Mouse (Mus musculus) gastrocnemius, postnatal 36 days (tissue): ENCODE results near the gene Nsun6. TPM values are rescaled to one million over a fixed set of nuclear protein-coding genes. Genes with fewer than 3 reads are reported as not detected.

Source experiments
- DNase-seq, 2 experiments: peaks; one replicate each; pipeline ENCODE4 v3.0.0; 2022
- intact Hi-C: fragments of 180-260 bp; cut with DNase I; formaldehyde crosslinking; loops from one replicate; pipeline ENCODE4 v1.15.1; 2025
- total RNA-seq, 2 experiments: library from RNA; stranded (reverse); gene quantifications; 2 replicates each; pipeline ENCODE4 v1.2.3; 2021

Gene Nsun6
- total RNA-seq, 2 experiments from 2014 or later, result 2.2 to 3.0 TPM

DNA sequence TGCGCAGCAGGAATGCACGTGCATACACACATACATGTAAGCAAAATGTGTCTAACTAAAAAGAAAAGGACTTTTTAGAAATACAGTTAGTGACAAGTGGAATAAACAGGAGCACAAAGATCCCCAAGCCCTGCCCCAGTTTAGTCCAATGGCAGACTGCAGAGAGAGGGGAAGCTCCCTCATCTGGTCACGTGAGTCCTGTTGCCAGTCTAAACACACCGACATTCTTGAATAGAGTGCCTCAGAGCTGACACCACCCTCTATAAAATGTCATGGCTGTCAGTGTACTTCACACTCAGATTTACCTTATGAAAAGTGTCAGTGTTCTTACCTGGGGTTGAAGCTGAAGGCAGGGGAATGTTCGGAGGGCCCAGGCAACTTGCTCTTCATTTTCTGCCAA, 57.0 kb downstream of the Nsun6 start:
- intact Hi-C loops, result no loop called here
- DNase-seq, result no peak

GRCm38 (mm10) chr2:14996036-14996435, 58.8 kb downstream of the Nsun6 start:
- no peak for DNase-seq
- intact Hi-C loops, result no loop called here

- intact Hi-C loops, result no loop called here
- no peak for DNase-seq
Measured at GRCm38 (mm10) chr2:14992531-14992930, 62.3 kb downstream of the Nsun6 start.

DNA sequence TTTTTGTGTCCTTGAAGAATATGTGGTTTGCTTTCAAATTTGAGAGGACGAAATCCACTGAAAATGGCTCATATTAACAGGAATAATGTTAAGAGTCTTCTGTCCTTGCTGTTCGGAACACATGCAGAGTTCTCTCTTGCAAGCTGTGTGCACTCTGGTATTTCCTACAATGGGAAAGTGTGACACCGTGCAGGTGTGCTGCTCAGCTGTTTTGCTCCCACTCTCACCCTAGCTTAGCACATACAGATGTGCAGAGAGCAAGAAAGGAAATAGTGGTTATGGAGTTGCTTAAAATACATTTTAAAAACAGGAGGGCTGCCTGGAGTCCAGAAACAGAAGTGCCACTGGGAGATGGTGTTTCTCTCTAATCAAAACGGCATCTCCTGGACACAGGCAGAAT, 65.5 kb downstream of the Nsun6 start:
- intact Hi-C loops, result no loop called here
- DNase-seq, result no peak

- intact Hi-C loops, result no loop called here
Measured at GRCm38 (mm10) chr2:14988451-14988850, 66.4 kb downstream of the Nsun6 start.

GRCm38 (mm10) chr2:14984029-14984428, 70.8 kb downstream of the Nsun6 start:
- intact Hi-C loops, result no loop called here
- no peak for DNase-seq

More at GRCm38 (mm10) chr2:14988451-14988850, 66.4 kb downstream of the Nsun6 start:
- DNase-seq, result no peak

DNA sequence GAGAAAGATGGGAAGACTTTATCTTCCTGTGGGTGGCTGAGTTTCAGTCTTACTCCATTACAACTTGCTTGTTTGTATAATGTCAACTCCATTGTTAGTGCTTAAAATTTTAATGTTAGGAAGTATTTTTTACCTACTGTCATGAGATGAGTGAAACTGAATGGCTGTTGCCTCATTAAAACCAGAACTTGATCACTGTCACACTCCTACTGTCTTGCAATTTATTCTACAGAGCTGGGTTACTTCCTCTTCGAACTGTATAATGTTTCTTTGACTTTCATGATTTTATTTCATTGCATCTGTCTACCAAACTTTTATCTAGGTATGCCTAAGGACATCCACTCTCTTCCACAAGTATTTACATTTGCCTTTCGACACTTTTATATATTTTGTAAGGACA, 93.4 kb downstream of the Nsun6 start:
- intact Hi-C loops, result no loop called here
- no peak for DNase-seq

DNA sequence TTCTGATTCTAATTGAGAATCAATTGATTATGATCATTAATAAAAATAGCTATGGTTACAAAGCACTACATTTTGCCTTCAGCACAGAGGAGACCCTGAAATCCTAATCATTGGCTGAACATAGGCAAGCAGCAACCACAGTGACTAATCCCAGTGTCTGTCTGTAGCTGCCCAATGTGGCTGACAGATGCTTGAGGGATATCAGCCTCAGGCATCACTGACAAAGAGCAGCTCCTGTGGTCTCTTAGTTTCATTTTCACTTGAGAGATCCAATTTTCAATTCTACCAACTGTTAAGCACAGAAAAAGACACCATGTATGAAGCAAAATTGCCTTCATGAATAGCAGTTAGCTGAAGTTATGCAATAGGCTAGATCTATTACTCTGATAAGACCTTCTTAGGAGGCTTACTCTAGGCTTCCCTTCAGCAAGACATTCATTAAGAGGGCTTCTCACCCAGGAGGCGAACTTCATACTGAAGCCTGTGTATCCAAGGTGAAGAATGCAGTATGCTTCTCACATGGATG, 93.8 kb downstream of the Nsun6 start:
- intact Hi-C loops, result no loop called here
- no peak for DNase-seq

DNA sequence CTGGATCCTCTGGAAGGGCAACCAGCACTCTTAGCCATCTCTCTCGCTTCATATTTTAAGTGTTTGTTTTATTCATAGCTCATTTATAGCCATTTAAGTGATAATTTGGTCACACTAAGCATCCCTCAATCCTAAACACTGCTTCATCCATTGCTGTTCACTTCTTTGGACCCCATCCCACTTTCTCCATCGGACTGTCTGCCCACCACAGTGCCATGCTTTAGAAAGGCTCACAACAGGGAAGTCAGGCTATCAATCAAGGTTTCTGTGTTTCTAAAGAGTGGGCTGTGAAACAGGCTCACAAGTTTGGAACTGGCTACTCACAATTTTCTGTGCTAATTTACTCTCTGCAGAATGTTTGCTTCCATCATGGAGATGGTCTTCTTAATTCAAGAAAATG, 101.8 kb downstream of the Nsun6 start:
- intact Hi-C loops, result no loop called here

More for the DNA sequence above, 101.8 kb downstream of the Nsun6 start:
- no peak for DNase-seq

Other genes starting within 250 kb of the Nsun6 start
- 10 to 100 TPM; 15.7 to 22.4 TPM for gene Arl5b, start 5.7 kb downstream of the Nsun6 start, total RNA-seq